Mouse (Mus musculus) embryonic fibroblast, embryonic 13.5 days (primary cell): Measurements from ENCODE around the gene Usp20.

ENCODE experiments used
- CTCF ChIP-seq: IDR thresholded peaks from 2 replicates; pipeline ENCODE4 v1.5.1; 2011; ENCODE audit warnings: mild to moderate bottlenecking, control low read depth, low read length, moderate library complexity, borderline replicate concordance; ENCODE audit not compliant: insufficient read depth
- POLR2A ChIP-seq: IDR thresholded peaks from 2 replicates; pipeline ENCODE4 v1.6.1; 2011; ENCODE audit warnings: low read depth, mild to moderate bottlenecking, control low read depth, low read length, moderate library complexity

GRCm38 (mm10) chr2:31013371-31014120 lies 31.5 kb downstream of the Usp20 start:
- TF ChIP-seq CTCF, result no peak
- TF ChIP-seq POLR2A, result no peak
